Mouse (Mus musculus) lung, embryonic 15.5 days (tissue): Measurements from ENCODE around the gene Limd1. TPM values are rescaled to one million over a fixed set of nuclear protein-coding genes. Genes with fewer than 3 reads are reported as not detected.

Source experiments
- ATAC-seq: fragments of 200-750 bp; cut with Nextera tagmentation; 2 replicates; pipeline ENCODE4 v1.8.0; 2017; ENCODE audit warnings: moderate number of reproducible peaks, borderline replicate concordance; ENCODE audit not compliant: low FRiP score, low TSS enrichment; ENCODE audit errors: extremely low read depth
- H3K27ac ChIP-seq: fragments of 300-500 bp; sonication (generic); 2 replicates; pipeline ENCODE4 v1.5.1; 2015; ENCODE audit warnings: moderate library complexity, mild to moderate bottlenecking, inconsistent platforms
- H3K27me3 ChIP-seq: fragments of 300-500 bp; sonication (generic); 2 replicates; pipeline ENCODE4 v1.6.1; 2015; ENCODE audit warnings: inconsistent platforms
- H3K36me3 ChIP-seq: fragments of 300-500 bp; sonication (generic); 2 replicates; pipeline ENCODE4 v1.6.1; 2015; ENCODE audit warnings: inconsistent platforms
- H3K4me1 ChIP-seq: fragments of 300-500 bp; sonication (generic); 2 replicates; pipeline ENCODE4 v1.6.1; 2015; ENCODE audit warnings: inconsistent platforms
- H3K4me2 ChIP-seq: fragments of 300-500 bp; sonication (generic); 2 replicates; pipeline ENCODE4 v1.6.1; 2015; ENCODE audit warnings: inconsistent platforms, mild to moderate bottlenecking, moderate library complexity
- H3K4me3 ChIP-seq: fragments of 300-500 bp; sonication (generic); 2 replicates; pipeline ENCODE4 v1.5.1; 2015; ENCODE audit warnings: mild to moderate bottlenecking, inconsistent platforms
- H3K9ac ChIP-seq: fragments of 300-500 bp; sonication (generic); 2 replicates; pipeline ENCODE4 v1.6.1; 2015; ENCODE audit warnings: inconsistent platforms
- H3K9me3 ChIP-seq: fragments of 300-500 bp; sonication (generic); 2 replicates; pipeline ENCODE4 v1.6.1; 2016; ENCODE audit warnings: inconsistent platforms
- WGBS: fragments of 180-500 bp; shearing (Covaris S2); methylation state at CpG from one replicate; pipeline ENCODE4 v1.1.7; 2015; 5-methylcytosine and 5-hydroxymethylcytosine counted together
- polyA plus RNA-seq: library from polyadenylated mRNA; unstranded; fragments of >200 nt; fragmentation: Nextera tagmentation; extraction: Ambion mirVana; gene quantifications from 2 replicates; pipeline ENCODE4 v1.2.1, GENCODE M21; 2015

Gene Limd1
- polyA plus RNA-seq, 1 experiment from 2014 or later: 59.8 TPM

DNA sequence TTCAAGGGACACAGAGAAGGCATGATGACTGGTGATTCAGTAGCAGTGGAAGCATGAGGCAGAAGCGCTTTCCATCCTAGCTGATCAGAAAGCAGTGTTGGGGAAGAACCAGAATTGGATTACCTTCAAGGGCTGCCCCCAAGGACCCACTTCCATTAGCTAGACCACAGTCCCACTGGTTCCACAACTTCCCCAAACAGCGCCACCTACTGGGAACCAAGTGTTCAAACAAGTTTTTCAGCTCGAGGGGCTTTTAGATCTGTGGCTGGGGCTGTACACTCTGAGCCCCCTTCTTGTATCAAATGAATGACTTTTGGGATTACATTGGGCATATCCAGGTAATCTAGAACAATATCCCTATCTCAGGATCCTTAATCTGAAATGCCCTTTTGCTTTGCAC is 45.2 kb downstream of the Limd1 start:
- H3K4me1 ChIP-seq: peaks cover 27% of the 10 kb centered on the region
- H3K4me3 ChIP-seq: no peak overlapping the region
- peaks cover 19% of the 10 kb centered on the region for H3K36me3 ChIP-seq
- H3K27me3 ChIP-seq: no peaks in the 10 kb centered on the region
- no peak overlapping the region for H3K4me2 ChIP-seq
- H3K9ac ChIP-seq: no peak overlapping the region
- no peak for ATAC-seq
- no peak overlapping the region for H3K27ac ChIP-seq
- H3K9me3 ChIP-seq: no peaks in the 10 kb centered on the region
- WGBS: 32% methylated on average over 3 of the region's 3 CpGs

- Histone ChIP-seq H3K9me3 (no peaks in the 10 kb centered on the region), H3K4me2 (no peak overlapping the region), H3K4me3 (no peak overlapping the region), H3K9ac (no peak overlapping the region), H3K4me1 (peaks cover 18% of the 10 kb centered on the region), H3K36me3 (0 out of 2 replicates have a peak, but pooled peaks cover 6% of the 10 kb centered on the region), H3K27ac (no peak overlapping the region), H3K27me3 (no peaks in the 10 kb centered on the region)
- no peak for ATAC-seq
- 0% methylated on average over 1 of the region's 1 CpGs for WGBS
Measured at GRCm38 (mm10) chr9:123525095-123525494, 46.6 kb downstream of the Limd1 start.

GRCm38 (mm10) chr9:123526502-123526901 is 48.0 kb downstream of the Limd1 start:
- H3K27ac ChIP-seq: no peak overlapping the region
- no peak overlapping the region for H3K4me2 ChIP-seq
- no peaks in the 10 kb centered on the region for H3K27me3 ChIP-seq
- H3K4me1 ChIP-seq: peaks cover 23% of the 10 kb centered on the region
- WGBS: 72% methylated on average over 5 of the region's 5 CpGs
- no peak overlapping the region for H3K9ac ChIP-seq
- no peak overlapping the region for H3K4me3 ChIP-seq
- H3K9me3 ChIP-seq: no peaks in the 10 kb centered on the region
- H3K36me3 ChIP-seq: no peaks in the 10 kb centered on the region
- ATAC-seq: no peak

GRCm38 (mm10) chr9:123528087-123528925 is 49.8 kb downstream of the Limd1 start:
- Histone ChIP-seq H3K4me1 (peaks cover 29% of the 10 kb centered on the region), H3K27ac (peak overlapping the region; percentile 93), H3K4me3 (peak overlapping the region; percentile 96), H3K9me3 (no peaks in the 10 kb centered on the region), H3K27me3 (no peaks in the 10 kb centered on the region), H3K36me3 (no peaks in the 10 kb centered on the region), H3K4me2 (peak overlapping the region; percentile 74), H3K9ac (peak overlapping the region; percentile 59)
- no peak for ATAC-seq
- WGBS: 24% methylated on average over 6 of the region's 6 CpGs

DNA sequence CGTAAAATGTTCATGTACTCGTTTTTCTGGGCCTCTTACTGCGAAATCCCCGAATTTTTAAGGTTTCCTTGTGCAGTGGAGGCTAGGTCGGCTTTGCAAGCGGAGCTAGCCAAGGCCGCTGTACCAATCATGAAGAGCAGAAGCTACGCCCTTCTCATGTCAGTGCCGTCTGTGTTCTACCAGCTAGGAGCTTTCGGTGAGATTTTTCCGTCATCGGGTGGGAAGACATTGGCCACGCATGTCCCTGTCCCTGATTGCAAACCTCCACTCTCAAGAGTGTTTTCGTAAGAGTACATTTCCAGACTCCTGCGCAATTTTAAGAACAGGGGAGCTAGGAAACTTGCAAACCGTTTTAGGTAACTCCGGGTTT is 50.4 kb downstream of the Limd1 start:
- H3K4me2 ChIP-seq: peak overlapping the region; percentile 74
- H3K9ac ChIP-seq: peak overlapping the region; percentile 59
- no peaks in the 10 kb centered on the region for H3K9me3 ChIP-seq
- H3K4me1 ChIP-seq: peaks cover 29% of the 10 kb centered on the region
- H3K4me3 ChIP-seq: peak overlapping the region; percentile 96
- peak; percentile 23; the same call in 1 of the 2 replicates for ATAC-seq
- peak overlapping the region; percentile 93 for H3K27ac ChIP-seq
- under 1% methylated on average over 17 of the region's 17 CpGs for WGBS
- H3K36me3 ChIP-seq: no peaks in the 10 kb centered on the region
- H3K27me3 ChIP-seq: no peaks in the 10 kb centered on the region

DNA sequence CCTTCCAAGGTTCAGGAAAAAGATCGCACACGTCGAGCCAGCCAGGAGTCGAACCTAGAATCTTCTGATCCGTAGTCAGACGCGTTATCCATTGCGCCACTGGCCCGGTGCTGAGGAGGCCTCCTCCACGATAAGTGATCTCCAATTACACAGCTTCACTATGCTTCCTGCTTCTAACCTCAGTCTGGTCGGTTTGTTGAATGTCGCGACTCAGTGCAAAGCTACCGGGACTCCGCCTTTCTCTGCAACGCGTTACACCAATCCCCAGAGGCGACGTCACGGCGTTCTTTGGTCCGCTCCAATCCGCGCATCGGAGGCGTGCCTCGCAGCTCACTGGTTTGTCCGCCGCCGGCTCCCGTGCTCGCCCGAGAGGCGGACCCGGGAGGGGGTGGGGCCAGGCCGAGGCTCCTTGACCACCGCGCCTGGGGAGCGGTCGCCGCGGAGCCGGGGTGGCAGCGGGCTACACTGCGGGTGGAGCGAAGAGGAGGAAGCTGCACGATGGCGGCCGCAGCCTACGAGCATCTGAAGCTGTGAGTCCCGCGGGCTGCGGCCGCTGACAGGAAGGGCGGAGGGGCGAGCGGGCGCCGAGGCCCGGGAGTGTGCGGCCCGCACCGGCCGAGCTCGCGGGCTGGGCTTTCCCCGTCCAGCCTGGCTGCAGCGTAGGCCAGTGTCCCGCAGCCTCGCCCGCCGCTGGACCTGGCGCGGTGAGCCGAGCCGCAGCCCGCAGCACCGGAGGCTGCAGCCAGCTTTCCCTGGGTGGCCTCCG is 51.1 kb downstream of the Limd1 start, which contains the start of gene Sacm1l:
Sacm1l (plus strand) TSS at position 368 of the 766 bp plus-strand sequence.
- H3K4me2 ChIP-seq: peak within 1 kb of the TSS; percentile 74
- H3K4me1 ChIP-seq: peaks cover 29% of the 10 kb centered on the region
- peak within 1 kb of the TSS; percentile 95 for H3K27ac ChIP-seq
- WGBS: under 1% methylated on average over 75 of the region's 79 CpGs
- H3K27me3 ChIP-seq: no peaks in the 10 kb centered on the region
- peak within 1 kb of the TSS; percentile 98 for H3K9ac ChIP-seq
- peak; percentile 99 for ATAC-seq
- no peaks in the 10 kb centered on the region for H3K9me3 ChIP-seq
- H3K36me3 ChIP-seq: no peaks in the 10 kb centered on the region
- H3K4me3 ChIP-seq: peak within 1 kb of the TSS; percentile 96

GRCm38 (mm10) chr9:123530158-123530475 is 51.6 kb downstream of the Limd1 start:
- peak overlapping the region; percentile 95 for H3K27ac ChIP-seq
- H3K9ac ChIP-seq: peak overlapping the region; percentile 98
- no peaks in the 10 kb centered on the region for H3K36me3 ChIP-seq
- no peaks in the 10 kb centered on the region for H3K9me3 ChIP-seq
- H3K4me2 ChIP-seq: peak overlapping the region; percentile 63
- under 1% methylated on average over 13 of the region's 13 CpGs for WGBS
- no peak; the same call in 1 of the 2 replicates for ATAC-seq
- peak overlapping the region; percentile 96 for H3K4me3 ChIP-seq
- H3K27me3 ChIP-seq: no peaks in the 10 kb centered on the region
- peaks cover 24% of the 10 kb centered on the region for H3K4me1 ChIP-seq

- peak overlapping the region; percentile 63 for H3K4me2 ChIP-seq
- 0 out of 2 replicates have a peak overlapping the region, but pooled peaks have one; percentile 95 for H3K27ac ChIP-seq
- H3K36me3 ChIP-seq: no peaks in the 10 kb centered on the region
- 27% methylated on average over 11 of the region's 11 CpGs for WGBS
- no peak for ATAC-seq
- H3K9me3 ChIP-seq: no peaks in the 10 kb centered on the region
- H3K4me1 ChIP-seq: peaks cover 24% of the 10 kb centered on the region
- H3K27me3 ChIP-seq: no peaks in the 10 kb centered on the region
- H3K4me3 ChIP-seq: peak overlapping the region; percentile 96
- peak overlapping the region; percentile 98 for H3K9ac ChIP-seq
Measured at GRCm38 (mm10) chr9:123530566-123531130, 52.1 kb downstream of the Limd1 start.

- no peaks in the 10 kb centered on the region for H3K27me3 ChIP-seq
- peaks cover 24% of the 10 kb centered on the region for H3K4me1 ChIP-seq
- H3K27ac ChIP-seq: no peak overlapping the region
- H3K9me3 ChIP-seq: no peaks in the 10 kb centered on the region
- ATAC-seq: no peak
- H3K4me3 ChIP-seq: peak overlapping the region; percentile 96
- peak overlapping the region; percentile 98; the same call in 1 of the 2 replicates for H3K9ac ChIP-seq
- peak overlapping the region; percentile 63 for H3K4me2 ChIP-seq
- no peaks in the 10 kb centered on the region for H3K36me3 ChIP-seq
Measured at GRCm38 (mm10) chr9:123531234-123531633, 52.7 kb downstream of the Limd1 start.

- H3K9ac ChIP-seq: no peak overlapping the region
- H3K4me1 ChIP-seq: peaks cover 5% of the 10 kb centered on the region; the same call in 1 of the 2 replicates
- no peak for ATAC-seq
- no peak overlapping the region for H3K4me2 ChIP-seq
- H3K9me3 ChIP-seq: no peaks in the 10 kb centered on the region
- H3K27me3 ChIP-seq: no peaks in the 10 kb centered on the region
- H3K4me3 ChIP-seq: no peak overlapping the region
- WGBS: 89% methylated on average over 2 of the region's 2 CpGs
- no peaks in the 10 kb centered on the region for H3K36me3 ChIP-seq
- H3K27ac ChIP-seq: no peak overlapping the region
Measured at GRCm38 (mm10) chr9:123536613-123537012, 58.1 kb downstream of the Limd1 start.

DNA sequence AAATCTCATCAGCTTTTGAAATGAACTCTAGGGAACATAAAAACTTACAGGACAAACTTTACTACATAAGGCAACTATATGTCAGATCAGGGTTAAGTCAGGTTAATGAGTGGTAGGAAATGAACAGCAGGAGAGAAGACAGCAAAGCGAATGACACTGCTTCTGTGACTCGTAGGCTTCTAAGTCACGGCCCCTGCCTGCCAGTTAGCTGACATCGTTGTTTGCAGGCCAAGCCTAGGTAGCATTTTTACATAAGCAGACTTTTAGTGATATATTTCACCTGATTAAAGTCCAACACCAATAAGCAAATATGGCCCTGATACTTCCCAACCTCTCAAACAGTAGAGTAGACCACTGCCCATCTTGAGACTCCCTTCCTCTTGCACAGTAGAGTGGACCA is 59.7 kb downstream of the Limd1 start:
- Histone ChIP-seq H3K4me1 (no peaks in the 10 kb centered on the region), H3K9ac (no peak overlapping the region), H3K27me3 (no peaks in the 10 kb centered on the region), H3K36me3 (no peaks in the 10 kb centered on the region), H3K27ac (no peak overlapping the region), H3K9me3 (no peaks in the 10 kb centered on the region), H3K4me2 (no peak overlapping the region), H3K4me3 (no peak overlapping the region)
- WGBS: 71% methylated on average over 4 of the region's 4 CpGs
- no peak for ATAC-seq
